Mouse (Mus musculus) hindbrain, embryonic 13.5 days (tissue): Measurements from ENCODE around the gene Itgb2. TPM values are rescaled to one million over a fixed set of nuclear protein-coding genes. Genes with fewer than 3 reads are reported as not detected.
A peak's percentile ranks its signal among the peaks of the same experiment; 100 is the strongest.

Experiments
- ATAC-seq: fragments of 200-750 bp; cut with Nextera tagmentation; 2 replicates; pipeline ENCODE4 v1.8.0; 2017; ENCODE audit warnings: moderate TSS enrichment; ENCODE audit not compliant: low FRiP score
- H3K27ac ChIP-seq: fragments of 300-500 bp; sonication (generic); 2 replicates; pipeline ENCODE4 v1.5.1; 2015; ENCODE audit warnings: inconsistent platforms, mild to moderate bottlenecking, moderate library complexity
- H3K27me3 ChIP-seq: fragments of 300-500 bp; sonication (generic); 2 replicates; pipeline ENCODE4 v1.6.1; 2015; ENCODE audit warnings: mild to moderate bottlenecking, inconsistent platforms
- H3K36me3 ChIP-seq: fragments of 300-500 bp; sonication (generic); 2 replicates; pipeline ENCODE4 v1.6.1; 2015; ENCODE audit warnings: mild to moderate bottlenecking, inconsistent platforms
- H3K4me1 ChIP-seq: fragments of 300-500 bp; sonication (generic); replicated peaks from 2 replicates; pipeline ENCODE4 v1.6.1; 2015; ENCODE audit warnings: inconsistent platforms
- H3K4me2 ChIP-seq: fragments of 300-500 bp; sonication (generic); 2 replicates; pipeline ENCODE4 v1.6.1; 2015; ENCODE audit warnings: inconsistent platforms, mild to moderate bottlenecking, moderate library complexity
- H3K4me3 ChIP-seq: fragments of 300-500 bp; sonication (generic); 2 replicates; pipeline ENCODE4 v1.5.1; 2015; ENCODE audit warnings: mild to moderate bottlenecking, inconsistent platforms
- H3K9ac ChIP-seq: fragments of 300-500 bp; sonication (generic); 2 replicates; pipeline ENCODE4 v1.6.1; 2015; ENCODE audit warnings: mild to moderate bottlenecking, inconsistent platforms
- H3K9me3 ChIP-seq: fragments of 300-500 bp; sonication (generic); 2 replicates; pipeline ENCODE4 v1.6.1; 2016; ENCODE audit warnings: inconsistent platforms
- WGBS: fragments of 180-500 bp; shearing (Covaris S2); methylation state at CpG from one replicate; pipeline ENCODE4 v1.1.7; 2015; 5-methylcytosine and 5-hydroxymethylcytosine counted together
- polyA plus RNA-seq: library from polyadenylated mRNA; unstranded; fragments of >200 nt; fragmentation: Nextera tagmentation; extraction: Ambion mirVana; gene quantifications from 2 replicates; pipeline ENCODE4 v1.2.1, GENCODE M21; 2015

The Itgb2 gene
- polyA plus RNA-seq, 1 experiment from 2014 or later = 0.90 TPM

DNA sequence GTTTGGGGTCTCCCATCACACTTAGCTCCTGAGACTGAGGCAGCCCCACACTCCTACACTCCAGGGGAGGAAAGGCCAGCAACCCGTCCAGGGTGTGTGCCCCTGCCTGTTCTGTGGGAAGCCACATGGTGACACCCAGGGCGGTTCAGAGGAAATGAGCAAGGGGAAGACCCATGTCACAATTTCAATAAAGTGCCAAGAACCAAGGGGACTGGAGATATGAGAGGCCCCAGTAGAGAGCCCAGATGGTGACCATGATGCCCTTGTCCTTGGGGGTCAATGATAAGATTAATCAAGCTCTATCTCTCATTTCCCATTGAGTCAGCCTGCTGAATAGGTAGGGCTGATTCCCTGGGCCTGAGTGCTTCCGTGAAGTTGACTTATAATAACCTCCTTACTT is 10.9 kb upstream of the Itgb2 start:
- Histone ChIP-seq H3K36me3 (peaks cover 2% of the 10 kb centered on the region), H3K4me1 (peaks cover 28% of the 10 kb centered on the region), H3K27ac (no peak overlapping the region), H3K4me2 (no peak overlapping the region), H3K27me3 (peaks cover 11% of the 10 kb centered on the region), H3K9ac (no peak overlapping the region), H3K4me3 (no peak overlapping the region), H3K9me3 (no peaks in the 10 kb centered on the region)
- ATAC-seq = no peak
- WGBS = 81% methylated on average over 3 of the region's 3 CpGs

DNA sequence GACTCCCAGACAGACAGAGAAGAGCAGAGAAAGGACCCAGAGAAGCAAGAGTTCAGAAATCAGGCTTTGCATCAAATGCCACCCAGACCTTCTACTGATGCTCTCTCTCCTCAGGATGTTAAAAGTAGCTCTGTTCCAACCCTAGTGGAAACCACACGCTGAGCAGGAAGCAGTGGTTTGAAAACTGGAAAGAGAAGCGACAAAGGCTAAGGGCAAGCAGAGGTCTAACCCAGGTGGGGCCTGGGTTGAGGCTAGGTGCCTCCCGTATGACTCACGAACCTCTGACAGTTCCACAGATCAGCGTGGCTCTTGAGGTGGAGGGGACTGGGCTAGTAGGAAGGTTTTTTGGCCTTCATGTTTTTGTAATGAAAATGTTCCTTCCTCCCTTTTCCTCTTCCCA is 9.6 kb upstream of the Itgb2 start:
- H3K9ac ChIP-seq = no peak overlapping the region
- 91% methylated on average over 5 of the region's 5 CpGs for WGBS
- ATAC-seq = no peak
- no peak overlapping the region for H3K4me3 ChIP-seq
- no peaks in the 10 kb centered on the region for H3K36me3 ChIP-seq
- peaks cover 11% of the 10 kb centered on the region for H3K27me3 ChIP-seq
- no peak overlapping the region for H3K27ac ChIP-seq
- H3K4me1 ChIP-seq = peaks cover 18% of the 10 kb centered on the region
- no peaks in the 10 kb centered on the region for H3K9me3 ChIP-seq
- no peak overlapping the region for H3K4me2 ChIP-seq

DNA sequence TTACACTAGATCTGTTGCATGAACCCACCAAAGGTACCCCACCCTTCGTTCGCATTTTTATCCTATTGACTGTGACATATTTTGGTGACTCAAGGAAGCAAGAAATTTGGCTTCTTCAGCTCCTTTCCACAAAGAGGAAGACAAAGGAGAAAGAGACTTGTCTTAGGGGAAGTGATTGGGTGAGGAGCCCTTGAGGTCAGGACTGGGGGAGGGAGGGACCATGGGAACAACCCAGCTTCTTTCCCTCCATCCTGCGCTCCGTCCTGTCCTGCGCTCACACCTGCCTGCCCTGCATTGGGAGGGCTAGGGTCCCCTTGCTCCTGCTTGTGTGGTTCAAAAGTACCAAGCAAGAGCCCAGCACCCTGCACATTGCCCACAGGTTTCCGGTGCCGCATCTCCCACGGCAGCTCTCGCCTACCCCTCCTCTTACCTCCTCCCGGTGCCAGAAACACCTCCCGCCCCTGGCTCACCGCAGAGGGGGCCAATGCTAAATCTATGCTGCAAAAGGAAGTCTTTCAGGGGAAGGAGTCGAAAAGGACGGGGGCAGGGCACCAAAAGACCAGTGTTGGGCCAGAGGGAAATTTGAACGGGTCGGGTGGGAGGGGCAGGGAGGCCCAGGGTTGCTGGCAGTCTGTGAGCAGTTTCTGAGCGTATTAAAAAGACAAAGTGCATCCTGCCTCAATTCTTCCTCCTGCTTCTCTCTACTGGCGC is 7.9 kb upstream of the Itgb2 start:
- no peak for ATAC-seq
- no peaks in the 10 kb centered on the region for H3K9me3 ChIP-seq
- peak overlapping the region; percentile 27 for H3K4me3 ChIP-seq
- WGBS = 16% methylated on average over 18 of the region's 18 CpGs
- H3K4me2 ChIP-seq = peak overlapping the region; percentile 58
- no peak overlapping the region for H3K27ac ChIP-seq
- peaks cover 11% of the 10 kb centered on the region for H3K27me3 ChIP-seq
- peak overlapping the region; percentile 65 for H3K9ac ChIP-seq
- H3K4me1 ChIP-seq = peaks cover 9% of the 10 kb centered on the region
- H3K36me3 ChIP-seq = no peaks in the 10 kb centered on the region

DNA sequence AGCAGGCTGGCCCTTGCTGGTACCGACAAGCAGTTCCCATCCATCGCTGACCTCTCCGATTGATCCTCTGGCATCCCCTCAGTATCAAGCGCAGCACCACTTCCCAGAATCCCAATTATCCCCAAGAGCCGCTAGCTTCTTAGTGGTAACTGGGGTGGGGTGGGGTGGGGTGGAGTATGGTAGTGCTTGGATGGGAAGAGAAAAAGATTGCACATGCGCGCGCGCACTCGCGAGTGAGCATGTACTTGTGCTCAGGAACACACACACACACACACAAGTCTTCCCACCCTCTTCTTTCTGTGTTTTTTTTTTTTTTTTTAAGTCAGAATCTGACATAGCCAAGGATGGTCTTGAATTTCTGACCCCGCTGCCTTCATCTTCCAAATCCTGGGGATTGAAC is 7.3 kb upstream of the Itgb2 start:
- H3K36me3 ChIP-seq = no peaks in the 10 kb centered on the region
- peak overlapping the region; percentile 27 for H3K4me3 ChIP-seq
- peak overlapping the region; percentile 58 for H3K4me2 ChIP-seq
- H3K27me3 ChIP-seq = peaks cover 11% of the 10 kb centered on the region
- no peaks in the 10 kb centered on the region for H3K9me3 ChIP-seq
- H3K9ac ChIP-seq = peak overlapping the region; percentile 65
- no peak overlapping the region for H3K27ac ChIP-seq
- H3K4me1 ChIP-seq = peaks cover 6% of the 10 kb centered on the region
- ATAC-seq = no peak
- 64% methylated on average over 12 of the region's 12 CpGs for WGBS

DNA sequence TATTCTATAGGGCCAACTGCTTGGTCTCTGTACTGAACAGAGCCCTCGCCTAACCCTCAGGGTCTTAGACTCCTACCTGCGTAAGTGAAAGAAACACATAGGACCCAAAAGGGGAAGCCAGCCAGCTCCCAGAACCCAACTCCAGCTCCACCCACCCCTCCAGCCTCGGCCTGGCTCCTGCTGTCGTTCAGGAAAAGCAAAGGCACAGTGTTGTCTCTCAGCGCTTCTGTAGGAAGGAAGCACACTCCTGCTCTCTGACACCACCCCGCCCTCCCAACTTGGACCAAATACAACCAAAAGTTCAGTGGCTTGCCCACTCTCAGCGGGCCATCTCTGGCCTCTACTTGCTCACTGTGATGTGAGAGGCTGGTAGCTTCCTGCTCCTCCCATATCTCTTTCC is 6.7 kb upstream of the Itgb2 start:
- no peak overlapping the region for H3K9ac ChIP-seq
- 76% methylated on average over 7 of the region's 7 CpGs for WGBS
- H3K4me2 ChIP-seq = no peak overlapping the region
- no peaks in the 10 kb centered on the region for H3K9me3 ChIP-seq
- H3K27me3 ChIP-seq = peaks cover 11% of the 10 kb centered on the region
- H3K4me1 ChIP-seq = peaks cover 6% of the 10 kb centered on the region
- H3K36me3 ChIP-seq = no peaks in the 10 kb centered on the region
- ATAC-seq = no peak
- H3K4me3 ChIP-seq = no peak overlapping the region
- H3K27ac ChIP-seq = no peak overlapping the region

DNA sequence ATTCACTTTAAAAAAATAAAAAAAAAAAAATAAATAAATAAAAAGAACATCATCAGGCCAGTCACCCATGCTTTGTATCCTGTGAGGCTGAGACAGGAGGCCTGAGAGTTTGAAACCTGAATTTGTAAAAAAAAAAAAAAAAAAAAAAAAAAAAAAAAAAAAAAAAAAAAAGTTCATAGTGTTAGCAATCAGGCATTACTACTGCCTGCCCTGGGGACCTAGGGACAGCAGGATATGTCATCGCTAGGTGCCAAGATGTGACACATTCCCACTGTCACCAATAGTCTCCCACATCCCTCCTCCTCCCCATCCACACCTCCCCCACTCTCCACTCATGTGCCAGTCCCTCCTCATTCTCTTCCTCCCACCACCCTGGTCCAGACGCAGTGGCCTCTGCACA is 3.6 kb upstream of the Itgb2 start:
- 86% methylated on average over 2 of the region's 2 CpGs for WGBS
- H3K36me3 ChIP-seq = no peaks in the 10 kb centered on the region
- no peak overlapping the region for H3K27ac ChIP-seq
- no peak overlapping the region for H3K4me3 ChIP-seq
- no peak overlapping the region for H3K4me2 ChIP-seq
- H3K27me3 ChIP-seq = peaks cover 8% of the 10 kb centered on the region; the same call in 1 of the 2 replicates
- H3K4me1 ChIP-seq = peaks cover 6% of the 10 kb centered on the region
- ATAC-seq = no peak
- no peaks in the 10 kb centered on the region for H3K9me3 ChIP-seq
- no peak overlapping the region for H3K9ac ChIP-seq

DNA sequence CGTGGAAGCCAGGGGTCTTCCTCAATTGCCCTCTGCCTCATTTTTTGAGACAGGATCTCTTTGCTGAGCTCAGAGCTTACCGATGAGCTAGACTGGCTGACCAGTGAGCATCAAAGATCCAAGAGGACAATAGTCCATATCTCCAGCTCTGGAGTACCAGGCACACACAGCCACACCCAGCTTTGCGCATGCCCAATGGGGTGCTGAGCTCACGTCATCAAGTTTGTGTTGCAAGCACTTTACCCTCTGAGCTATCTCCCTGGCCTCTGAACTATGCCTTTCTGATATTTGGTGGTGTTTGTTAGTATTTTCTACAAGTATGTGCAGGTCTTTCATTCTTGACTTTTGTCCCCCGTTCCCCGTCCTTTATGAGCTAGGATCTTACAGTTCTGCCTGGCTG is 1.4 kb upstream of the Itgb2 start:
- Histone ChIP-seq H3K9me3 (no peaks in the 10 kb centered on the region), H3K27ac (no peak overlapping the region), H3K36me3 (no peaks in the 10 kb centered on the region), H3K27me3 (no peaks in the 10 kb centered on the region), H3K9ac (no peak overlapping the region), H3K4me3 (no peak overlapping the region), H3K4me2 (no peak overlapping the region), H3K4me1 (no peaks in the 10 kb centered on the region)
- WGBS = 91% methylated on average over 6 of the region's 6 CpGs
- ATAC-seq = no peak

DNA sequence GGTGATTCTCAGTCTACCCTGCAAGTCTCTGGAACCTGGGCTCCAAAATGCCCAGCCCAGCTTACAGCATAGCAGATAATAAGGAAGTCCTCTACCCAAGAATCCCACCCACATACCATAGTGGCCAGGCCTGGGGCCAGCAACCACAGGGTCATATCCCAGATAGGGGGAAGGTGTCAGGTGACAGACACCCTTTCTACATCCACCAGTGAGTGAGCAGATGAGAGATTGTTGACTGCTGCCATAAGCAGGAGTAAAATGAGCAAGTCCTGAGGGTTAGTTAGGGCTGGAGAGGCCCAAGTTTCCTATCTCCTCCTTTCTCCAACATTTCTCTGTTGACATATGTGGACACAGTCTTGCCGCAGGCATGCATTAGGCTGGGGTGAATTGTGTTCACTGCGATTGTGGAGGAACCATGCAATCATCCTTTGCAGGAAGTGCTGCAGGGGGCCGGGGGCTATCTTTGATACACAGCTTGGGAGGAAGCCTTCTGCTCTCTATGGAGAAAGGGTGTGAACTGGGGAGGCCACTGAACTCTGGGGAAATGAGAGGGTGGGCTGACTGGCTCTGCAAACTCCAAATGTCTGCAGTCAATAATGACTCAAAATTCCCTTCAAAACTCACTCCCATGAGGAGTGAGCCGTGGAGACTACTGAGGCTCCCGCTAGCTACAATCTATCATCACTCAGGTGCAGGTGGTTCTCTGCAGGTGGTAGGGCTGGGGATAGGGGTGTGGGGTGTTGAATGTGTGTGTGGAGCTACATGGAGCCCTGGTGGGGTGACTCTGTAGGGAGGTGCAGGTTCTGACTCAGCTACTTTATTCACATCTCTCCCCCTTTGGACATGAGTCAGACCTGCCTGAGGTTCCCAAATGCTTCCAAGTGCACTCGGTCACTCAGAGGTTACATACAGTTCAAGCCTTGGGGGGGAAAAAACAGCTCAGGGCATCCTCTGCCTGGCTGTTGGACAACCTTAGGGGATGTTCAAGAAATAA is 1.3 kb downstream of the Itgb2 start:
- no peak for ATAC-seq
- Histone ChIP-seq H3K4me1 (no peaks in the 10 kb centered on the region), H3K4me3 (no peak overlapping the region), H3K27me3 (no peaks in the 10 kb centered on the region), H3K9me3 (no peaks in the 10 kb centered on the region), H3K9ac (no peak overlapping the region), H3K27ac (no peak overlapping the region), H3K36me3 (no peaks in the 10 kb centered on the region), H3K4me2 (no peak overlapping the region)
- 81% methylated on average over 6 of the region's 6 CpGs for WGBS

DNA sequence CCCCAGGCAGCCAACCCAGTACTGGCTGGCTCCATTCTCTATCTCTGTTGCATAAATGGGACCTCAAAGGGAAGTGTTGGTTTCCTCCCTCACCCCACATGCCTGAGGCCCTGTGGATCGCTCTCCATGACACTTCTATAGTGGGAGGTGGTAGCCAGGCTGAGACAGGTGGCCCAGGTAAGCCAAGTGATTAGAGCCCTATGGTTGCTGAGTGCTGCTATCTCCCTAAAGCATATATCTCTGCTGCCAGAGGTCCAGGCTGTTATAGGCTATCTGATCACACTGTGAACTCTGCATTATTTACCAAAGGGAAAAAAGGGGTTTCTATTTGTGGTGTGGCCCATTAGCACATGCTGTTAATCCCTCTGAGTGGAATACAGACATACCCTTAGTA is 2.0 kb downstream of the Itgb2 start:
- no peak overlapping the region for H3K4me3 ChIP-seq
- no peak overlapping the region for H3K27ac ChIP-seq
- H3K27me3 ChIP-seq = no peaks in the 10 kb centered on the region
- H3K36me3 ChIP-seq = no peaks in the 10 kb centered on the region
- 92% methylated on average over 1 of the region's 1 CpGs for WGBS
- H3K9ac ChIP-seq = no peak overlapping the region
- H3K4me1 ChIP-seq = no peaks in the 10 kb centered on the region
- no peak overlapping the region for H3K4me2 ChIP-seq
- H3K9me3 ChIP-seq = no peaks in the 10 kb centered on the region
- no peak for ATAC-seq

DNA sequence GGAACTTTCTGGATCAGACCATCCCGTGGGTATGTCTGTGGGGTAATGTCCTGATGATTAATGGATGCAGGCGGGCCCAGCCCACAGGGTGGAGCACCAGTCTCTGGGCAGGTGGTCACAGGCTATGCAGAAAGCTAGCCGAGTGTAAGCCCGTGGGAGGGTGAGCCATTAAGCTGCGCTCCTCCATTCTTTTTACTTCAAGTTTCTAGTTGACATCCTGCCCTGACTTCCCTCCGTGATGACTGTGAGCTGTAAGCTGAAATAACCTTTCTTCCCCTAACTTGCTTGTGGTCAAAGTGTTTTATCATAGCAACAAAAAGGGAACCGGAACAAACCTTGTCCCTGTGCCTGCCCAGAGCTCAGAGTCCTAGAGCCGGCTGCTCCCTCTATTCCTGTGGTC is 6.7 kb downstream of the Itgb2 start:
- Histone ChIP-seq H3K9ac (no peak overlapping the region), H3K36me3 (no peaks in the 10 kb centered on the region), H3K4me1 (no peaks in the 10 kb centered on the region), H3K27ac (no peak overlapping the region), H3K4me3 (no peak overlapping the region), H3K4me2 (no peak overlapping the region), H3K27me3 (no peaks in the 10 kb centered on the region), H3K9me3 (no peaks in the 10 kb centered on the region)
- no peak for ATAC-seq
- WGBS = 62% methylated on average over 8 of the region's 8 CpGs

DNA sequence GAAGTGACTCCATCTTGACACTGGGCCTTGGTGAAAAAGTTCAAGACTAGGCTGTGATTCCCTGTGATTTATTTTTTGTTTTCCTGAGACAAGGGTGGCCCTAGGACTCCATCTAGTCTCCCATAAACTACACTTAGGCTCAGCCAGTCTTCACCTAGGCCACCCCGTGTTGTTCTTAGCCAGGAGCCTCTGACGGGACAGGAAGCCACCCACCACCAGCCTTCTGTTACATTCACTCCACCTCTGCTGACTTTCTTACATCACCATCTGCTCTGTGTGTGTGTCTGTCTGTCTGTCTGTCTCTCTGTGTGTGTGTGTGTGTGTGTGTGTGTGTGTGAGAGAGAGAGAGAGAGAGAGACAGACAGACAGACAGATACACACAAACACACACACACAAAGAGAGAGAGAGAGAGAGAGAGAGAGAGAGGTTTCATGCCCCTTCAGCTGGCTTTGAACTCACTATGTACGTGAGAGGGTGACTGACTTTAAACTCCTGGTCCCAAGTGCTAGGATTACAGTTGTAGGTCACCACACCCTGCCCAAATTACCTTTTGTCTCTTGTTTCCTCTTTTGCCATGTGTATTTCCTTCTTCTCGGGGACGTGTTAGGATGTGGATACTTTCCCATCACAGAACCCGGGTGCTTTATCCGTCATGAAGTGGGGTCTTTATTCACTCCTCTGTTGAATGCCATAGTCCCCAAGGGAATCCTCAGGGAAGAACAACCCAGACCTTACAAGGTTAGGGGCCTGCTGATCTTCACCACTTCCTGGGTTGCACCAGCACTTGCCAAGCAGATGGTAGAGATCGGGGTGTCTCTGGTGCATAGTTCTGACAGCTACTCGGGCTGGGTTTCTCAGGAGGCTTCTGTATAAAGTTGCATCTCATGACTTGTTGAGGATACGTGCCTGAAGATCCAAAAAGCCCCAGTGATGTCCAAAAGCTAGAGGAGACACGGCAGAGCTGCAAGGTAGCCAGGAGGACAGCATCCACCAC is 7.5 kb downstream of the Itgb2 start:
- Histone ChIP-seq H3K4me2 (no peak overlapping the region), H3K27ac (no peak overlapping the region), H3K27me3 (no peaks in the 10 kb centered on the region), H3K9ac (no peak overlapping the region), H3K4me3 (no peak overlapping the region), H3K36me3 (no peaks in the 10 kb centered on the region), H3K9me3 (no peaks in the 10 kb centered on the region), H3K4me1 (no peaks in the 10 kb centered on the region)
- no peak for ATAC-seq
- 87% methylated on average over 11 of the region's 11 CpGs for WGBS
